Mouse (Mus musculus): ENCODE measurements around the gene Arg1.
A peak's percentile ranks its signal among the peaks of the same experiment; 100 is the strongest.

Gene Arg1

GRCm38 (mm10) chr10:24926962-24927720 is at the start of gene Arg1:
Gene Arg1, minus strand, starts transcription at chr10:24927484.
- peak; percentile 65 for DNase-seq (ENCODE audit: extremely low spot score, low spot score)

DNA sequence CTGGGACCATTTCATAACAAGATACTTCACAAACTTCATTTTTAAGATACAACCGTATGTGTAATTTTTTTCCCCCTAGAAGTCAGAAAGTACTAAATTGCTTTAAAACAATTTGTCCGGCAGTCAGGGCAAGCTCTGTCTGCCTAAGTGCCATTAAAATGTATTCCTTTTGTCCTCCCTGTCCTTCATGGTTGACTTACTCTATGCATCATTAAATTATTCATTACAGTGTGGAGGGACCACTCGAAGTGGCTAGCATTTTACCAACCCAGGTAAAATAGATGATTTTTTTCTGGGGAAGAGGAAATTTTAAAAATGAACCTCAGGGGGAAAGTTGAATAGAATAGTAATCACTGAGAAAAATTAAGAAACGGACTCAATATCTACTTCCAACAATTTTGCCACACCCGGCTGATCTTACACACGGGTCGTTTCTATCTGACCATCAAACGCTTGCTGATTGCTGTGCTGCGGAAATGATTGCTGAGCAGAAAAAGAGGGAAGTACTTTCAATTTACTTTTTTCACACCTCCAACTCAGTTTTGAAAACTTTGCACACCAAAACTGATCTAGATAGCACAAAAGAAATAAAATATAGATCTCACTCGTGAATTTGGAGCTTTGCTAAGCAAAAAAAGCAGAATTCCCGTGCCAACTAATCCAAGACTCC is 46.7 kb upstream of the Arg1 start:
- no peak for DNase-seq (ENCODE audit: extremely low spot score, low spot score)

DNA sequence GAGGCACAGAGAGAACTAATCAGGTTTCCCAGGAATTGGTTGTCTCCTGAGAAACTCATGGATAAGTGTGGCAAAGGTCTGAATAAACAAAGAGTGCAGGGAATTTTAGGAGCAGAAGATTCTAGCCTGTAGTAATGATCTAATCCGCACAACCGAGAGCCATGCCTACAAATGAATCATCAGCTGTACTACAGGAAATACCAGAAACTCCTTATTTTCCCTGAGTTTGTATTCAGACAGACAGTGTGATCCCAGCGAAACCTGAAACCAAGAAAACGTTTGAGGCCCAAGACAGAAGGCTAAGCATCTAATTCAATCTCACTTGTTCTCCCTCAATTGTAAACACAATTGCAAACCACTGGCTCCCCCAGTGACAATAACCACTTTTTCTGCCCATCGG is 46.1 kb upstream of the Arg1 start:
- DNase-seq (ENCODE audit: extremely low spot score, low spot score): no peak

DNA sequence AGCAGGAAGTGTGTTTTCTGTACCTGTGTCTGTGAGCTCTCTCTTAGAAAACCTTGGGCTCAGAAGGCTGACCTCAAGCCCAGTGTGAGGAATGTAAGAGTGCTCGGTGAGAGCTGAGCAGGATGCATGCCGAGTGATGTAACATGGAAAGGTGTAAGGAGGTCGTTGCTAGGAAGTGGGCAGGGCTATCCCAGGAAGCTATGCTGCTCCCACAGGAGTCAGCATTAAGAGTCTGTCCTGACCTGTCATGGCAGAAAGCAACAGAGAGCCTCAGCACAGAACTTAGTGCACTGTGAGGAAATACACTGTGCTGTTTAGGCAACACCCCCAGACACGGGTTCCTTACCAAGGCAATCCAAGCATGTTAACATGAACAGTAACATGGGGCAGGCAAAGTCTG is 45.6 kb upstream of the Arg1 start:
- no peak for DNase-seq (ENCODE audit: extremely low spot score, low spot score)

- DNase-seq (ENCODE audit: extremely low spot score, low spot score): no peak
Observed at GRCm38 (mm10) chr10:24965821-24966550, 38.7 kb upstream of the Arg1 start.

DNA sequence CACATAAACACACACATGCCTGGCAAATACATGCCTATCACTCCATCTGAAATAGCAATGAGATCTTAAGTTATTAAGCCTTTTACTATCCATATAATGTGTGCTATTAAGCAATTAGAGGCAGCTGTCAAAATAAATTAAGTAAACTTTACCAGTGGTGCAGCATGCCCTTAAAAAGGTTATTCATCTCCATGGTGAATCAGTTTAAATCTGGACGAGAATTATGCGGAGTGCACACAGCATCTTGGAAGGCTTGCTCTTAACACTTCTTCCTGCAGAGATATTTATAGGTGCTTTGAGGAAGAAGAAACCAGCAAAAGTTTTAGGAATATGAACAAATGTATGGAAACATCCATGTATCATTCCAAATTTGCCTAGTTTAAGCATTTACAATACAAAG is 34.6 kb upstream of the Arg1 start:
- no peak for DNase-seq (ENCODE audit: extremely low spot score, low spot score)

DNA sequence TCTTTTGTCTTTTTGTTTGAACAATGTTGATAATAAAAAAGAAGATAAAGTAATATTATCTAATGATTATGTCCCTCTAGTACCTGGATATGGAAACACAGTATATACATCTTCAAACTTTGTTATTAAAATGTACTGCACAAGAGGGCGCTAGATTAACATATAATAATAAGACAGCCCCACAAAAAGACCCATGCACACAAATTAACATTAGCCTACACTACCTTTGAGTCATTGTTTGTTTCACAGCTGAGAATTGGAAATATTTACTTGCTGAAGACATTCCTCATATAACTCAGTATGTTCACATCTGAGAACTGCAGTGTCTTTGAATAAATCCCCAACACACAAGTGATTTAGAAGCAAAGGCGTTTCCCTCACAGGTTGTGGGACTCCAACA is 33.8 kb upstream of the Arg1 start:
- DNase-seq (ENCODE audit: extremely low spot score, low spot score): no peak

GRCm38 (mm10) chr10:24959043-24959916 is 32.0 kb upstream of the Arg1 start:
- DNase-seq (ENCODE audit: extremely low spot score, low spot score): peak; percentile 36

DNA sequence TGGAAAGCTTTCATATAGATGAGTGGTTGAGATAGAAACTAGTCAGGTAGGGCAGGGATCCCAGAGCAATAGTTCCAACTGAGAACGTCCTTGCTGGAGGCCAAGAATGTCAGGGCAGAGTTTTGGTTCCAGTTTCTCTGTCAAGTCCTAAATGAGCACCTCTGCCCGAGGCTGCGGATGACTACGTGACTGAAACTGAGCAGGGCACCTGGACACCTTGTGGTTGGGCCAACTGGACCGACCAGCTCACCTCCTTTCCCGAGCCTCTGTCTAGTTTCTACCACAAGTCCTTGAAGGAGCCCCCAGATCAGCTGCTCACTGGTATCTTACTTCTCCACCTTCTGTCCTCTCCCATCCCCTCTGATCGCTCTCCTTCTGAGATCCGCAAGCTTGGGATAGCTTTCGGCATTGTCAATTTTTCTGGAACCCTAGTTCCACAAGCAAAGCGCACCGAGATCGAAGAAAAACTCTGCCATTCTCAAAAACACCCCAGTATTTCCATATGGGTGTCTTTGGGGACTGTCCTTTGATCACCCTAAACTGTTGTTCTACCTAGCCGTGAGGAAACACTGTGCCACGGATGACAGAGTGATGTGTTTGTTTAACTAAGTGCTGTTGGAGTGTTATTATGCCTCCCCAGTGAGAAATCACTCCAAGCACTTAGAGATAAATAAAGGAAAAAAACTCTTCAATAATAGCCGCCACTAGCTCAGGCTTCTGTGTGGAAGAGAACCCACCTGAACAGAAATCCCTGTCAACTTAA is 31.2 kb upstream of the Arg1 start:
- no peak for DNase-seq (ENCODE audit: extremely low spot score, low spot score)

DNA sequence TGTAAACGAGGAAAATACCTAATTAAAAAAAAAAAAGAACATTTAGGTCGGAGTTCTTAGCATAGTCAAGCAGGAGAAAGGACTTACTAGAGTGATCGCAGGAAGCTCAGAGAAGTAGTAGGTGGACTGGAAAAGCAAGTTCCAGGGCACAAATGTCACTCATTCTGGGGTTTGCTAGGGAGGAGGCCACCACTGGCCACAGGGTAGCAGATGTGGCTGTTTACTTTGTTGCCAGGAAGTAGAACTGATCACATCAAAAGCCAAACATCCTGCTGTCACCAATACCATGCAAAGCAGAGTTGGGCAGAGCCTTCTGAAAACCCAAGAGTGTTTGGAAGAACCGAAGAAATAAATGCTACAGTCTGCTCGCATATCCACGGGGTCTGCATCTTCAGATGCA is 26.6 kb upstream of the Arg1 start:
- no peak for DNase-seq (ENCODE audit: extremely low spot score, low spot score)

GRCm38 (mm10) chr10:24952549-24952948 is 25.3 kb upstream of the Arg1 start:
- no peak for DNase-seq (ENCODE audit: extremely low spot score, low spot score)

- DNase-seq (ENCODE audit: extremely low spot score, low spot score): no peak
Observed at GRCm38 (mm10) chr10:24951575-24951974, 24.3 kb upstream of the Arg1 start.

GRCm38 (mm10) chr10:24950223-24950622 is 22.9 kb upstream of the Arg1 start:
- no peak for DNase-seq (ENCODE audit: extremely low spot score, low spot score)

- DNase-seq (ENCODE audit: extremely low spot score, low spot score): no peak
Observed at GRCm38 (mm10) chr10:24948278-24948677, 21.0 kb upstream of the Arg1 start.

- DNase-seq (ENCODE audit: extremely low spot score, low spot score): no peak
Observed at GRCm38 (mm10) chr10:24947871-24948270, 20.6 kb upstream of the Arg1 start.

DNA sequence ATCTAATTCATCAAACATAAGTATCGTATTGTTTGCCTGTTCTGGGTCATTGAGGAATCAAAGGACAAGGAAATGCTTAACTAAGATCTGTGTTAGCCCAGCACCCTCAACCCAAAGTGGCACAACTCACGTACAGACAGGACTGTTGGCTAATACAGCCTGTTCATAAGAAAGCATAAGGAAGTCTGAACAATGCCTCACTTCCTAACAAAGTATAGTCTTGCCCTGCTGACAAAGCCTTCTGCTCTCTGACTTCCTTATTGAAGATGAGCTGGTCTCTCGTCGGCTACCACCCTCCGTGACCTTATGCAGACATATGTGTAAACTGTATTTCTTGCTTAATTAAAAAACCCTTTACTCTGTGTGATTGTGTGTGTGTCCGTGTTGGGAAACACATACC is 2.9 kb upstream of the Arg1 start:
- DNase-seq (ENCODE audit: extremely low spot score, low spot score): no peak

DNA sequence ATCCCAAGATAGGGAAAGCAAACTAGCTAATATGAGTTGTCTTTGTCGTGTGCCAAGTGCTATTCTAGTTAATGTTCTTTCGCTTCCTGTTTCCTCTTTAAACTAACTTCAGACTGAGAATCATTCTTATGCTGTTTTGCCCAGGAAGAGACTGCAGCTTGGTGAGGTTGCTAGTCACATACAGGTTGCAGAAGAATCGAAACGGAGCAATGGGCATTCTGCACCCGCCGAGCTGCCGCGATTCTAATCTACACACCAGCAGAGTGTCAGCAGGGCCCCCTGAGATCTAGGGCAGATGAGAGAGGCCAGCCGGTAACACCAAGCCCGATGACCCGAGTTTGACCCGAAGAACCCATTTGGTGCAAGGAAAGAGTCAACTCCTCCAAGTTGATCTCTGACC is 788 bp upstream of the Arg1 start:
- DNase-seq (ENCODE audit: extremely low spot score, low spot score): peak; percentile 51

DNA sequence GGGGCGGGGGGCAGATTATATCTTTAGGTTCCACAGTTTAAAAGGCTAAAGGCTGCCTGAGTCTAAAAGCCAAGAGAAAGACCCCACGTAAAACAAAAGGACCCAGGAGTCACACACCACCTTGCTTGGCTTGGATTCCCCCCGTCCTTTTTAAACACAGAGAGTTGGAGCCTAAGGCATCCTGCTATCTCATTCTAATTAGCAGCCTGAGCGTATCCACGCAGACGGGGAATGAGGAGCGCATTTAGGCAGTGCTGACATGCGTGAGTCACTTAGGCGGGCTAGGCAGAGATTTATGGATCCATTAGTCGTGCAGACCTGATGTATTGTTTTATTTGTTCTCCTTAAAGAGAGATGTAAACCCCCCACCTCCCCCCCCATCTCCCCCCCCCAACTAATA is 904 bp downstream of the Arg1 start:
- DNase-seq (ENCODE audit: extremely low spot score, low spot score): no peak

GRCm38 (mm10) chr10:24924296-24924695 is 3.0 kb downstream of the Arg1 start:
- DNase-seq (ENCODE audit: extremely low spot score, low spot score): no peak

- no peak for DNase-seq (ENCODE audit: extremely low spot score, low spot score)
Observed at GRCm38 (mm10) chr10:24922977-24923376, 4.3 kb downstream of the Arg1 start.

- no peak for DNase-seq (ENCODE audit: extremely low spot score, low spot score)
Observed at GRCm38 (mm10) chr10:24915486-24915885, 11.8 kb downstream of the Arg1 start.
